Mouse (Mus musculus) CH12.LX (cell line): Measurements from ENCODE around the gene Hmgn3. TPM values are rescaled to one million over a fixed set of nuclear protein-coding genes. Genes with fewer than 3 reads are reported as not detected.

ENCODE experiments used
- DNase-seq: peaks from one replicate; pipeline ENCODE4 v3.0.0-alpha.2; 2013; ENCODE audit errors: extremely low read depth
- H3K27ac ChIP-seq: 2 replicates; pipeline ENCODE4 v1.5.1; 2012; ENCODE audit warnings: low read depth, mild to moderate bottlenecking, control low read depth, moderate library complexity; ENCODE audit not compliant: insufficient read depth
- H3K27me3 ChIP-seq: replicated peaks from 2 replicates; pipeline ENCODE3; 2012; ENCODE audit warnings: inconsistent platforms
- H3K36me3 ChIP-seq, 2 experiments: replicated peaks in 1 of 2; 2 replicates each; pipeline versions ENCODE3 to v1.6.1; 2012; ENCODE audit warnings: inconsistent platforms in 1 of 2, low read length in 1 of 2, mild to moderate bottlenecking in 1 of 2, mixed read lengths in 1 of 2, moderate library complexity in 1 of 2; ENCODE audit not compliant: control insufficient read depth in 1 of 2, insufficient read depth in 1 of 2
- H3K4me1 ChIP-seq, 2 experiments: 2 replicates each; pipeline ENCODE4 v1.6.1; 2012; ENCODE audit warnings: inconsistent platforms in 1 of 2, moderate library complexity in 1 of 2; ENCODE audit not compliant: insufficient read depth in 2 of 2, control insufficient read depth in 1 of 2
- H3K4me2 ChIP-seq: 2 replicates; pipeline ENCODE4 v1.6.1; 2012; ENCODE audit warnings: low read depth, mild to moderate bottlenecking, control low read depth; ENCODE audit not compliant: poor library complexity, insufficient read depth, severe bottlenecking
- H3K4me3 ChIP-seq, 3 experiments: fragments of 150-350 bp in 1 of 3; sonication (generic) in 1 of 3; replicated peaks in 1 of 3; 2 replicates each; pipeline versions ENCODE3 to v1.5.1; 2011 to 2012; ENCODE audit warnings: low read depth in 2 of 3, low read length in 2 of 3, mild to moderate bottlenecking in 2 of 3, moderate library complexity in 2 of 3, control low read depth in 1 of 3, improper control_type of control experiment in 1 of 3, inconsistent platforms in 1 of 3, mixed read lengths in 1 of 3; ENCODE audit not compliant: poor library complexity in 1 of 3
- H3K79me2 ChIP-seq: replicated peaks from 2 replicates; pipeline ENCODE4 v1.6.1; 2012; ENCODE audit warnings: mild to moderate bottlenecking, moderate library complexity; ENCODE audit not compliant: control insufficient read depth, poor library complexity, insufficient read depth, severe bottlenecking; ENCODE audit errors: extremely low read depth
- H3K9ac ChIP-seq: 2 replicates; pipeline ENCODE4 v1.6.1; 2012; ENCODE audit warnings: low read depth, mild to moderate bottlenecking, control low read depth, moderate library complexity; ENCODE audit not compliant: insufficient read depth
- H3K9me3 ChIP-seq: replicated peaks from 2 replicates; pipeline ENCODE3; 2012; ENCODE audit warnings: low read length, inconsistent platforms, mixed read lengths
- CHD1 ChIP-seq: IDR thresholded peaks from 2 replicates; pipeline ENCODE4 v1.6.1; 2012; ENCODE audit warnings: low read depth, low read length, improper control_type of control experiment, inconsistent platforms
- CHD2 ChIP-seq: IDR thresholded peaks from 2 replicates; pipeline ENCODE4 v1.6.1; 2011; ENCODE audit warnings: low read length, improper control_type of control experiment
- ELF1 ChIP-seq: IDR thresholded peaks from 2 replicates; pipeline ENCODE4 v1.6.1; 2014; ENCODE audit warnings: low read depth, mild to moderate bottlenecking, inconsistent platforms, low read length, improper control_type of control experiment
- EP300 ChIP-seq: IDR thresholded peaks from 2 replicates; pipeline ENCODE4 v1.6.1; 2011; ENCODE audit warnings: low read length, improper control_type of control experiment
- ETS1 ChIP-seq: conservative IDR thresholded peaks from 2 replicates; pipeline ENCODE4 v1.6.1; 2012; ENCODE audit warnings: low read depth, mild to moderate bottlenecking, inconsistent platforms, low read length, improper control_type of control experiment, moderate library complexity
- GABPA ChIP-seq: IDR thresholded peaks from 2 replicates; pipeline ENCODE4 v1.6.1; 2012; ENCODE audit warnings: low read depth, low read length, improper control_type of control experiment, inconsistent platforms; ENCODE audit not compliant: insufficient replicate concordance
- JUN ChIP-seq: IDR thresholded peaks from 2 replicates; pipeline ENCODE4 v1.6.1; 2011; ENCODE audit warnings: low read depth, mild to moderate bottlenecking, low read length, improper control_type of control experiment, moderate library complexity; ENCODE audit not compliant: insufficient read depth
- JUND ChIP-seq: conservative IDR thresholded peaks from 2 replicates; pipeline ENCODE4 v1.6.1; 2011; ENCODE audit warnings: low read depth, low read length, improper control_type of control experiment
- MAX ChIP-seq: IDR thresholded peaks from 2 replicates; pipeline ENCODE4 v1.6.1; 2011; ENCODE audit warnings: low read length, improper control_type of control experiment
- MXI1 ChIP-seq: IDR thresholded peaks from 2 replicates; pipeline ENCODE4 v1.6.1; 2011; ENCODE audit warnings: mild to moderate bottlenecking, low read depth, low read length, improper control_type of control experiment
- NELFE ChIP-seq: IDR thresholded peaks from 2 replicates; pipeline ENCODE4 v1.6.1; 2011; ENCODE audit warnings: low read depth, low read length, improper control_type of control experiment
- PAX5 ChIP-seq: IDR thresholded peaks from 2 replicates; pipeline ENCODE4 v1.6.1; 2012; ENCODE audit warnings: low read length, inconsistent platforms, mixed read lengths
- POLR2AphosphoS2 ChIP-seq: IDR thresholded peaks from 2 replicates; pipeline ENCODE4 v1.6.1; 2011; ENCODE audit warnings: low read depth, low read length, improper control_type of control experiment
- RCOR1 ChIP-seq: conservative IDR thresholded peaks from 2 replicates; pipeline ENCODE4 v1.6.1; 2012; ENCODE audit warnings: low read depth, mild to moderate bottlenecking, inconsistent platforms, low read length, improper control_type of control experiment
- SIN3A ChIP-seq: IDR thresholded peaks from 2 replicates; pipeline ENCODE4 v1.6.1; 2012; ENCODE audit warnings: low read length, improper control_type of control experiment, inconsistent platforms
- SMC3 ChIP-seq: IDR thresholded peaks from 2 replicates; pipeline ENCODE4 v1.6.1; 2011; ENCODE audit warnings: low read depth, low read length, improper control_type of control experiment
- USF1 ChIP-seq: IDR thresholded peaks from 2 replicates; pipeline ENCODE4 v1.6.1; 2014; ENCODE audit warnings: low read depth, mild to moderate bottlenecking, inconsistent platforms, low read length, improper control_type of control experiment
- USF2 ChIP-seq: conservative IDR thresholded peaks from 2 replicates; pipeline ENCODE4 v1.6.1; 2011; ENCODE audit warnings: low read depth, low read length, improper control_type of control experiment
- ZKSCAN1 ChIP-seq: IDR thresholded peaks from 2 replicates; pipeline ENCODE4 v1.6.1; 2012; ENCODE audit warnings: low read depth, inconsistent platforms, low read length, improper control_type of control experiment, borderline replicate concordance
- dilution Hi-C: fragments of 300-500 bp; cut with MboI; formaldehyde crosslinking; loops from 2 replicates; pipeline ENCODE4 v1.14.3; 2020; ENCODE audit warnings: low sequenced_read_pairs; ENCODE audit not compliant: extremely low pct_unique_long_range_greater_than_20kb, extremely low pct_ligation_motif_present
- in situ Hi-C: fragments of 300-500 bp; cut with MboI; formaldehyde crosslinking; loops from 3 replicates; pipeline ENCODE4 v1.14.3; 2019; ENCODE audit warnings: low sequenced_read_pairs, low pct_ligation_motif_present, low pct_unique_long_range_greater_than_20kb, mixed read lengths
- polyA plus RNA-seq: library from polyadenylated mRNA; unstranded; fragments of >175 nt; gene quantifications from 2 replicates; pipeline ENCODE4 v1.2.1, GENCODE M21; 2012; ENCODE audit warnings: low read depth; ENCODE audit not compliant: insufficient read length
- total RNA-seq, 2 experiments: library from RNA; depleted of rRNA; stranded (reverse); fragments of 300-350 nt in 1 of 2; fragments of >200 nt in 1 of 2; gene quantifications; 2 replicates each; pipeline ENCODE4 v1.2.3; 2012 to 2014

The Hmgn3 gene
- total and polyA plus RNA-seq, 3 experiments: 50.8 to 167 (median 121) TPM

- dilution Hi-C loops: no loop called here
- Histone ChIP-seq H3K36me3 (no peaks in the 10 kb centered on the region), H3K27me3 (no peaks in the 10 kb centered on the region), H3K4me3 (no peak overlapping the region), H3K9me3 (no peaks in the 10 kb centered on the region), H3K4me1 (no peaks in the 10 kb centered on the region), H3K27ac (no peak overlapping the region)
- in situ Hi-C loops: no loop called here
- no peak for DNase-seq
- no peak for TF ChIP-seq ZKSCAN1
- no peak for TF ChIP-seq MXI1
- TF ChIP-seq JUN: no peak
- TF ChIP-seq SMC3: no peak
- no peak for TF ChIP-seq CHD2
- no peak for TF ChIP-seq PAX5
- no peak for TF ChIP-seq SIN3A
- TF ChIP-seq RCOR1: no peak
- no peak for TF ChIP-seq ELF1
- no peak for TF ChIP-seq USF2
- TF ChIP-seq, all 38 proteins: peak for 0
- Histone ChIP-seq H3K4me2 (no peak overlapping the region), H3K9ac (no peak overlapping the region), H3K79me2 (no peaks in the 10 kb centered on the region)
Observed at GRCm38 (mm10) chr9:83082296-83082695, 64.2 kb downstream of the Hmgn3 start.

- Histone ChIP-seq H3K4me1 (no peaks in the 10 kb centered on the region), H3K9me3 (no peaks in the 10 kb centered on the region), H3K79me2 (no peaks in the 10 kb centered on the region), H3K36me3 (no peaks in the 10 kb centered on the region), H3K27me3 (peaks cover 1% of the 10 kb centered on the region), H3K27ac (no peak overlapping the region), H3K9ac (no peak overlapping the region), H3K4me3 (no peak overlapping the region), H3K4me2 (no peak overlapping the region)
- dilution Hi-C loops (no loop called here), in situ Hi-C loops (no loop called here)
- no peak for DNase-seq
- TF ChIP-seq GABPA (no peak), MAX (no peak), POLR2AphosphoS2 (no peak), EP300 (no peak), NELFE (no peak), ETS1 (no peak), CHD2 (no peak), USF1 (no peak), SMC3 (no peak), CHD1 (no peak), JUND (no peak)
Observed at GRCm38 (mm10) chr9:83079724-83080123, 66.8 kb downstream of the Hmgn3 start.
